Mouse (Mus musculus) ovary, adult 2 months (tissue): ENCODE results near the gene Akt1. TPM values are rescaled to one million over a fixed set of nuclear protein-coding genes. Genes with fewer than 3 reads are reported as not detected.

Experiments used
- polyA plus RNA-seq: library from polyadenylated mRNA; depleted of rRNA; stranded (reverse); fragments of >200 nt; gene quantifications from 2 replicates; pipeline ENCODE4 v1.2.3, GENCODE M21; 2012; rRNA removed

The Akt1 gene
- 246 and 258 TPM in 2 replicates for polyA plus RNA-seq

DNA sequence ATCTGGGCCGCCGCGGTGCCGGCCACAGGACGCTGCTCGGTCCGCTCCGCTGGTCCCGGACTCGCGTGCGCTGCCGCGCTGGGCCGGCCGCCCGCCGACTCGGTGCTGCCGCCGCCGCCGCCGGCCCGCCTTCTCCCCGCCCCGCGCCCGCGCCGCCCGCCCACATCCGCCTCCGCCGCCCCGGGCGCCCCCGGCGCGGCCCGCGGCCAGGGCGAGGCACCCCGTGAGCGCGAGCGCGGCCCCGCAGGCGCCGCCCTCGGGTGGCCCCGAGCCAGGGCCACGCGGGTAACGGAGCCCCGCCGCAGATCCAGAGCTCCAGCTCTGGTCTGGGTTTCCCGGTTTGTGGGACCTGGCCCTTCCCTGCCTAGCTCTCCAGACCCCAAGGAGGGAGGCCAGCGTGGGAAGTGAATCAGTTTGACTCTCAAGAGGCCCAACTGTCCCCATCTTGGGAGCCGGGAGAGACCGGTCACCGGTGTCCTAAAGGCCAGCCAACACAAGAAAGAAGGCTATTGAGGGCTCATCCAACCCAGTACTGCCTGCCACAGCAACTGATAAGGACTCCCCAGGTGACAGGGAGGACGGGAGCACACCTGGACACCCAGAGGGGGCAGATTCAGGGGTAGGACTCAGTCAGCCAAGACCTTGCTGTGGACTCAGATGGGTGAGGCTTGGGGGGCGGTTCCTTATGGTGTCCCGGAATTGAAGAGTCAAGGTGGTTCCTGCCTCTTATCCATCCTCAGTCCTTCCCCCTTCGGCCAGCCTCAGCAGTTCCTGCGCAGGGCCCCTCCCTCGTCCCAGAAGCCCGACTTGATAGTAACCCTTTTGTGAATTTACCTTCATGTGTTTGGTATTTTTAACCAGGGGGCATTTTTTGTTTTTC, at the start of gene Akt1:
Gene Akt1, minus strand, starts transcription at position 753 of the 880 bp plus-strand sequence.

DNA sequence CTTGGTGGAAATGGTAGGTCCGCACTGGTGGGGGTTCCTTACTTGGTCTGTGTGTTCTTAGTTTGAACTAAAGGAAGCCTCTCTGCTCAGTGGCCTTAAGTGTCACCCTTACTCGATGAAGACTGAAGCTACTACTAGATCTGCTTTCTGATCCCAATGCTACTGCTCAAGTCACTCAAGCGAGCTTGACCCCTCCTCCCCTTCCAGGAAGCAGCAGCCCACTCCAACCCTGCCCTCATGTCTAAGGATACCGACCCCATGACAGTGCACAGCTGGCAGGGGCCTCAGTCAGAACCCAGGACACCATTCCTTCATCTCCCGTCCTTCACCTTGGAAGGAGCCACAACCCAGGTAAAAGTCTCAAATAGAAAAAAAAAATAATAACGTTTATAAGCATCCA, 45.5 kb upstream of the Akt1 start, which contains the start of gene Cep170b:
Gene Cep170b, plus strand, starts transcription at position 240 of the 400 bp plus-strand sequence.

DNA sequence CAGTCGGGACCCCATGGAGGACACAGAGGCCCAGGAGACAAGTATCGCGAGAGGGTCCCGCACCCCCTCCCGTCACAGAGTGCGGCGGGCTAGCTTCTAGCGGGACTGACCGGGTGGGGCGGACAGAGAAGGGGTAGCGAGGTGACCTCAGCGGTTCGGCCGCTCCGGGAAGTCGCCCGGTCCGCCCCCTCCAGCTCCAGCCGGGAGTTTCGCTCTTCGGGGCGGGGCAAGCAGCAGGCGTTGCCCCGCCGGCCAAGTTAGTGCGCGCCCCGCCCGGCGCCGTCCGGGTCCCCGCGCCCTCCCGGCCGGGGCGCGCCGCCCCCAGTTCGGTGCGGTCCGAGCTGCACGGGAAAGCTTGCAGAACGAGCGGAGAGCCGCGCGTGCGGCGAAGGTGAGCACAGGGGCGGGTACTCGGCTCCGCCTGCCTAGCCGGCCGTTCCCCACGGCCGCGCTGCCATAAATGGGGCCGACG, 3.9 kb upstream of the Akt1 start, which contains the start of gene Zbtb42:
Gene Zbtb42, plus strand, starts transcription at position 274 of the 472 bp plus-strand sequence.

DNA sequence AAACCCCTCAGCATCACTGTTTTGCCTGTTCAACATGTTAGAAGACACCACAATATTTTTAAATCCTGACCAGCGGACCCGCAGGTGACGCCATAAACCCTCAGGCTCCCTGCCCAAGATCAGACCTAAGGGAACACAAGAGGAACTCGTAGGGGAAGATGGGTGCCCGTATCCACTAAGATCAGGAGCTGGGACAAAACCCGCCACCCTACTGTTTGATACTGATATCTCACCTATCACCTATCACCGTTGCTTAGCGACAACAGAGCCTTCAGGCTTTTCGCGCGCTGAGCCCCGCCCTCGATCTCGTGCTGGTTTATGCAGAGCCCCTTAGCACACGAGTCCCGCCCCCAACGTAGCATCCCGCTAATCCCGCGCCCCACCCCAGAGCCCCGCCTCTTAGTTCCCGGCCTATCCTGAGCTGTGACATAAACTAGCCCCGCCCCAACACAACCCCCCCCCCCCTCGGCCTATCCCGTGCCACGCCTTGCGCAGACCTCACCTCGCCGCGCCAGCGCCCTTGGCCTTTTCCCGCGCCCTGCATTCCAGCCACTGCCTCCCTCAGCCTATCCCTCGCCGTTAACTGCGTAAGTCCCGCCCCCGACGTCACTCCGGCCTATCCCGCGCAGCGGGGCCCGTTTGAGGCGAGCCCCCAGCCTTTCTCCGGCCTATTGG, 30.4 kb downstream of the Akt1 start, which contains the start of gene Siva1:
Gene Siva1, plus strand, starts transcription at position 500 of the 675 bp plus-strand sequence.

DNA sequence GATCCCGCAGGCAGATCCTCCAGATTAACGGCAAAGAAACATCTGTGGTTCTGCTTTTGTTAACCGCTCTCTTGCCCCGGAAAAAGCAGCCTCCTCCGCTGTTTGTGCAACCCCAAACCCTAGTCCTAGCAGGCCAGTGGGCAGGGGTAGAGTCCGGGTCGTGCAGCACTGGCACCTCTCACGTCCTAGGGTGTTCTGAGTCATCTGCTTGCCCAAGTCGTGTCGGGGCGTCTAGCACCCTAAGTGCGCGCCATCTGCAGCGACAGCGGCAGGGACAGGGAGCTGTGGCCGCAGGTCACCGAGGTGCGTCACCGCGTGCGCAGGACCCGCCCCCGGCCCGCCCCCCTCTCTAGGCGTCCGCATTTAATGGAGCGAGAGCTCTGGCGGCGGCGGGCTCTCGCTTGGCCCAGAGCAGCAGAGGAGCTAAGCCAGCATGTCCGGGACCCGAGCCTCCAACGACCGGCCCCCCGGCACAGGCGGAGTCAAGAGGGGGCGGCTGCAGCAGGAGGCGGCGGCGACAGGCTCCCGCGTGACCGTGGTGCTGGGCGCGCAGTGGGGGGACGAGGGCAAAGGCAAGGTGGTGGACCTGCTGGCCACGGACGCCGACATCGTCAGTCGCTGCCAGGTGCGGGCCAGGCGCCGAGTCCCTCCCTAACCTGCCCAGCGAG, 54.9 kb downstream of the Akt1 start, which contains the start of gene Adssl1:
Gene Adssl1, plus strand, starts transcription at position 360 of the 668 bp plus-strand sequence.

Other genes with a start within 250 kb of the Akt1 start
- gene A530016L24Rik, start 185.4 kb downstream of the Akt1 start, polyA plus RNA-seq, result 19.1 and 21.2 TPM in 2 replicates
- gene Tmem179, start 158.1 kb downstream of the Akt1 start, polyA plus RNA-seq, result 0.57 and 0.61 TPM in 2 replicates
- gene Inf2, start 86.1 kb downstream of the Akt1 start, polyA plus RNA-seq, result 42.7 and 45.9 TPM in 2 replicates
- gene Adssl1, start 54.8 kb downstream of the Akt1 start, polyA plus RNA-seq, result 3.7 and 4.5 TPM in 2 replicates
- gene Siva1, start 30.2 kb downstream of the Akt1 start, polyA plus RNA-seq, result 141 and 169 TPM in 2 replicates
- 17.9 and 20.4 TPM in 2 replicates for gene Zbtb42, start 3.9 kb upstream of the Akt1 start, polyA plus RNA-seq
- gene Cep170b, start 45.6 kb upstream of the Akt1 start, polyA plus RNA-seq, result 82.4 and 97.6 TPM in 2 replicates
- gene Pld4, start 85.8 kb upstream of the Akt1 start, polyA plus RNA-seq, result 41.6 and 50.1 TPM in 2 replicates
- 17.4 and 19.1 TPM in 2 replicates for gene Ahnak2, start 127.8 kb upstream of the Akt1 start, polyA plus RNA-seq
- gene Clba1, start 134.1 kb upstream of the Akt1 start, polyA plus RNA-seq, result 14.1 and 19.2 TPM in 2 replicates
- 33.5 and 36.9 TPM in 2 replicates for gene Cdca4, start 154.5 kb upstream of the Akt1 start, polyA plus RNA-seq
- 3.0 TPM in 2 replicates for gene Gpr132, start 193.3 kb upstream of the Akt1 start, polyA plus RNA-seq